Mouse (Mus musculus): ENCODE data around the gene Eml4.

Gene Eml4

DNA sequence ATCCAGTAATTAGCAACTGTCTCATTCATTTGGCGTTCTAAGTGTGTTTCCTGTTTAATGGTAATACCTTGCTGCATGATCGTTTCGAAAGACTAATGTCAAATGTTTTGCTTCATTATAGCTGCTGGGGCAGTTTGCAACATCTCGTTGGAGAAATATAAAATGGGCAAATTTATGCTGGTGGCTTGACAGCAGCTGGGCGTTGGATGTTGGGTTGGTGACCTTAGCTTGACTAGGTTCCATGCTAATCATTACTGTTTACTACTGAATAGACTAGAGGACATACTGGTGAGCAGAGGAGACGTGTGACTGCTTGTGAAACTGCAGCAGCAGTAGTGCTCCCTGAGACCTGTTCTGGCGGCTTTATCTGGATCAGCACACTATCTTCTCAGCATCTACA lies 6.5 kb upstream of the Eml4 start:
- DNase-seq (ENCODE audit: low spot score in 2 of 2) = no peak

DNA sequence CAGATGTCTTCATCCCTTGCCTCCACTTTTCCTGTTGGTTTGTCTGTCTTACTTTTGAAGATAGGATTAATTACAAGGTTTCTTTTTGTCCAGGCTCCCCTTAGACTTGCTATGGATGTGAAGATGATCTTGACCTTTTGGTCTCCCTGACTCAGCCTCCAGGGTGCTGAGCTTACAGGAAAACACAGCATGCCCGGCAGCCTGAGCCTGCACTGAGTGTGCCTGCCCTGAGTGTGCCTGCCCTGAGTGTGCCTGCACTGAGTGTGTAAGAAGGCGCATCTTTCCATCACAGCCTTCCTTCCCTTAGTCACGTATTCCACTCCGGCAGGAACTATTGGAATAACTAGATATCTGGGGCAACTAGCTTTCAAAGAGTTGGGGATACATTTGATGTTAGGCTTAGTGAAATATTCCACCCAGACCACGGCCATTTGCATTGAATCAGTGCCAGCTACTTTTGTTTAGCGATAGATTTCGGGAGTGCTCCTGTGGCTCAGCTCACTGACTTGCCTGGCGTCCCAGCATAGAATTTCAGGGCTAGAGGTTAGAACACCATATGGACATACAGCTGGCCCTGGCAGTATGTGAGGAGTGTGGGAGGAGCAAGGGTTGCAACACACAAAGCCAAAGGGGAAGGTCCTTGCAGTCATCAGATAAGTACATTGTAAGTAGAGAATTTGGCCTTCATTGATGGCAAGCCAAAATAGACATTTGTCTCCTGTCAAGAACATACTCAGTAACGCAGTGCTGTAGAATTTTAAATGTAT lies 2.5 kb upstream of the Eml4 start:
- DNase-seq (ENCODE audit: low spot score in 2 of 2) = no peak

DNA sequence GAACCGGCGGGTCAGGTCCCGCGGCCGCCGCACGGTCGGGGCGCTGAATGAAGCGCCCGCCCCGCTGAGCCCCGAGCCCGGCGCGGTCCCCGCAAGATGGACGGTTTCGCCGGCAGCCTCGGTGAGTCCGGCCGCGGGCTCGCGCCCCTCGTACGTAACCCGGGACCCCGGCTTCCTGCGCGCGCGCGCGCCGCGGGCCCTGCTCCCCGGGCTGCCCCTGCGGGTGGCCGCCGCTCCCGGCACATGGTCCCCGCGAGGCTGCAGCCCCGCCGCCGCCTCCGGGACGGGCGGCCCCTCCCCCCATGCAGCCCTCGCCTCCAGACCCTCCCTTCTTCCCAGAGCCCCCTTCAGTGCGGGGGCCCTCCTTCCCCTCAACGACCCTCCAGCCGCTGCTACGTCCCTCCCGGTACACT lies 394 bp downstream of the Eml4 start:
- DNase-seq (ENCODE audit: low spot score in 2 of 2) = peak in 1 of 2 experiments; percentile 31

DNA sequence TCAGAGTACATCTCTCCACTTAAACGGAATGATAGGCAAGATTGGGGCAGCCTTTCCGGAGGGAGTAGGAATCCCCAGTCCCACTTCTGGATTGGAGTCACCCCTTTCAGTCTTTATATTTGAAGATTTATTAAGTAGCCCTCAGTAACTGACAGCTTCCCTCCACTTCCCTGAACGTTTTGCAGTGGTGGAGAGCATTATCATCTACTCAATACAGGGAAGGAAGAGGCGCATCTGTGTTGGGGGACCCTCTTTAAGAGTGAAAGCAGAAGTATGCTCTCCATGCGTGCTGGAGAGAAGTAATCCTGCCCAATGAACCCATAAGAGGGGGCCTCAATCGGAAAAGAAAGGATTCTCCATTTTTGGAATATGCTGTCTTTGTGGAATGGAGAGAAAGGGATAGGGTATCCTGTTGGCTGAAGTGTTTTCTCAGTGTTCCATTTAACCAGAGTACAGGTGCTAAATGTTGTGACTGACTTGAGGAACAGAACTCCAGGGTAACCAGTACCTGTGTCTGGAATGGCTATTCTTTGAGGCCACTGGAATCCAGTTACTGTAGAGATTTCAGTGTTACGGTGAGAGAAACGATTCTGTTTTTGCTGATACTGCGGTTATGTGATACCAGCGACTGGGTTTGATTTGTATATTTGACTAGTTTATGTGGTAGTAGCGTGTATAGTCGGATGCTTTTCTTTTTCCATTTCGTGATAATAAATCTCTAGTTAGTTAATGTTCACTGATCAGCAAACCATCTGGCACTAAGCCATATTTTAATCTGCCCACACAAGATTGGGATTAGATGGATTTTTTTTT lies 1.1 kb downstream of the Eml4 start:
- DNase-seq (ENCODE audit: low spot score in 2 of 2) = peak in 1 of 2 experiments; percentile 10

DNA sequence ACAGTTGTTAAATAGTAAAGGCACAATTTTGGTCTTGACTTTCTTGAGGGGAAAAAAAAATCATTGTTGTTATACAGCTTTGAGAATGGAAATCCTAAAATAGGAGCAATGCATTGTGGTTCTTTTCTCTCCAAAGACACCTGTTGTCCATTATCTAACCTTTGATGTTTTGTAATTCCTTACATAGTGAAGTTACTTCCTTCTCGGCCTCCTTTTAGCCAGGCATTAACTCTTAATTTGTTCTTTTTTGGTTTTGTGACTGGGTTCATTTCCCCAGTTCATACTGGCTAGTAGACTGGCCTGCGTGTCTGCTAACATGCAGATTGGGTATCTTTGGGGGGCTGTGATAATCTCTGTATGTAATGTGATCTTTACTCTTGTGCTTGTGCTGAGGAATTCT lies 1.7 kb downstream of the Eml4 start:
- no peak for DNase-seq (ENCODE audit: low spot score in 2 of 2)

DNA sequence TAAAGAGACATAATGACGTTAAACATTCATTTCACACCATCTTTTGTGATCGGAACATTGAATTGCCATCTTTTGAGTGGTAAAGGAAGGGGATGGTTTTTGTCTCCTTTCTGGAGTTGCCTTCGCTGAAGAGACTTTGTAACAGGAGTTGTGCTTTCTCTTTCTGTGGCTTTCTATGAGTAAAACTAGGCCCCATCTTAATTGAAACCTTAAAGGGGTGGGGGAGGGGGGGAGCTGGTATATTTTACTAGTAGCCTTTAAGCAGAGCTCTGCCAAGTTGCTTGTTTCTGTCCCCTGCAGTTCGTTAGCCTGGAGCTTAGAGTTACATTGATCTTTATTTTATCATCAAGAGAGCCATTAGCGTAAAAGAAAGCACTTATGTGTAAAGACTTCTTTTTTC lies 2.3 kb downstream of the Eml4 start:
- no peak for DNase-seq (ENCODE audit: low spot score in 2 of 2)

DNA sequence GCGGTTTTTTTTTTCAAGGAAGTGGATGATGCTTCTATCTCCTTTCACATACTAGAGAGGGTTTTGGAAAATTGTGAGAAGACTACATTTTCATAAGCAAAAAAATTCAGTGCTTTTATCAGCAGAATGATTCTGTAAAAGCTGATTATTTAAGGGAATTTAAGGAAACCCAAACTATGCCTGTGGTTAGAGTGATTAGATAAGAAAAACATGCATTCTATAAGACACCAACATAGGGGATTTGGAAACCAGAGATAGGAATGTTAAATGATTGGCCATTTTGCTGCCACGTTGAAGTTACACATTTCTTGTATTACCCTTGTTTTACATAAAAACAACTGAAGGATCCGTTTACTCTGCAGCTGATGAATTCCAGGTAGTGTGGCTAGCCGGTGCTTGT lies 2.7 kb downstream of the Eml4 start:
- no peak for DNase-seq (ENCODE audit: low spot score in 2 of 2)

DNA sequence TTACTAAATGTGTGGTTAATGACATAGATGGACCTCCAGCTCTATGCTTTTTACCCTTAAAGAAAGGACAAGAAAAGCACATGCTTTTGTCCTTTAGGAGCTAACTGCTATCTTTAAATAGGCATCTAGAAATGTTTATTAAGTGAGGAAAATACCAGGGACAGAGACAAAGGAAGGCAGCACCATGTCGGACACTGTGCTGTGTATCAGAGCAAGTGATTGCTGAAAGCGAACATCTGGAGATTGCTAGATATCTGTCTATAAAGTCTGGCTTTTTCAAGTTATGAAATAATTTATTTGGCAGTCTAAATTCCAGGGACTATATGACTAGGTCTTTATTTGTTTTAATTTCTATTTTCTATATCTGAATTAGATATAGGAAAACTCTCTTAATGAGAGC lies 4.8 kb downstream of the Eml4 start:
- DNase-seq (ENCODE audit: low spot score in 2 of 2) = no peak

DNA sequence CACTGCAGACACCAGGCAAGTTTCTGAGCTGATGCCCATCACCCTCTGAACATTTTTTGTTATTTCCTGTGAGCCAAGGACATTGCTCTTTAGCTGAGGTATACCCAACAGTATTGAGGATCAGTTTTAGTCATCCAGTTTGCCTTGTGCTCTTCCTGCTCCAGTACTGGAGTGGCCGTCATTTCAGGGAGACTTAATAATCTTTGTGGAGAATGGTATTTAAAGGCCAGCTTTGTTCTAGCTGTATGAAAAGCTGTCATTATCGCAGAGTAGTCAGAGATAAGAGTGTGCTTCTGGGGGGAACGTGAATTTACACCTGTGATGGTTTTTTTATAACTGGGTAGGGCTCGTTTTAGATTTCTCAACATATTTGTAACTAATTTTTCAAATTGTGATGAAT lies 9.2 kb downstream of the Eml4 start:
- no peak for DNase-seq (ENCODE audit: low spot score in 2 of 2)

DNA sequence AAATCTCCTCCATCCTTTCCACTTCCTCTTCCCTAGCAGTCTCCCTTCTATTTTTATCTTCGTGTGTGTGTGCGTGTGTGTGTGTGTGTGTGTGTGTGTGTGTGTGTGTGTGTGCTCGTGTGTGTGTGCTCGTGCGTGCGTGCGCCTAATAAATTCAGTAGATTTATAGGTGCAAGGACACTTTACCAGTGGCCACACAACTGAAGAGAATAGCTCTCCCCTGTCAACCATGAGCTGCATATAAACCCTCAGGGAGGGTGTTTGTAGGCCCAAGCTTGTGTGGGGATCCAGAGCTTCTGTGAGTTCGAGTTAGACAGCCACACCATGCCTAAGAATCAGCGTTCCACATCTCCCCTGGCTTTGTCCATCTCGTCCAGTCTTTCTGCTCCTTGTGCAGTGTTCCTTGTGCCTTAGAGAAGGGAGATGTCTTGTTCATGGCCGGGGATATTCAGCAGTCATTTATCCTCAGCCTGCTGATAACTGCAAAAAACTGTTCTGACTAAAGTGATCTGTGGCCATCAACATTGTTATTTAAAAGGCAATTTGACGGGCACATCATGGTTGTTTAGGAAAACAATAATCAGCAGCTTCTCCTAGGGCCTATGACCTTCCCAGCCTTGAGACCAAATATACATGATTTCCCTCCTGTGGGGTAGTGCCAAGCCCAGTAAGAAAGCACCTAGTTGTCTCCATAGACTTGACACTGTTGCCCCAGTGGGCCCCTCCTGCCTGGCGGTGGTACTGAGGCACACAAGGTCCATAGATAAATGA lies 10.2 kb downstream of the Eml4 start:
- no peak for DNase-seq (ENCODE audit: low spot score in 2 of 2)

DNA sequence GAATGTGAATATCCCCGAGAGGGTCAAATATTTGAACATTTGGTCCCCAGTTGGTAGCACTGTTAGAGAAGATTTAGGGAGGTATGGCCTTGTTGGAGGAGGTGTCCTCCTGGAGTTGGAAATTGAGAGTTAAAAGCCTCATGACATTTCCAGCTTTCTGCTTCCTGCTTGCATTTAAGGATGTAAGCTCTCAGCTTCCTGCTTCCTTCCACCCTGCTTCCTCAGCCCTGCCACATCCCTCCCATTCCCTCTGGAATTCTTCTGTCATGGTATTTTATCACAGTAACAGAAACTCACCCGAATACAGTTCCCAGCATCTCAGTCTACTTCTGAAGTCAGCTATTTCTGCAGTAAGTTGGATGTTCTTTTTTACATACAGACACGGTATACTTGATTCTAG lies 12.3 kb downstream of the Eml4 start:
- no peak for DNase-seq (ENCODE audit: low spot score in 2 of 2)

DNA sequence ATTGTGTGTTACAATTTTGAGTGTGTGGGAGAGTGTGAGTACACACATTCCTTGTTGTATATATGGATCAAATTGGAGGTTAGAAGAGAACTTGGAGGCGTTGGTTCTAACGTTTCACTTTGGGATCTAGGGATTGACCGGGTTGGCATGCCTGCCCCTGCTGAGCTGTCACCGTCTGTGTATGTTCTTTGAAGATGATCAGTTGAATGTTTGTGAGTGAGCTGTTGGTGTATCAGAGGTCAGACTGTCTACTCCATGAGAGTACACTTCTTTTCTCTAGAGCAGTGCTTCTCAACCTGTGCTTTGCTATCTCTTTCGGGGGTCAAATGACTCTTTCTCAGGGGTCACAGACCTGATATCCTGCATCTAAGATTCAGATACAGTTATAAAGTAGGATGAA lies 13.6 kb downstream of the Eml4 start:
- DNase-seq (ENCODE audit: low spot score in 2 of 2) = no peak

DNA sequence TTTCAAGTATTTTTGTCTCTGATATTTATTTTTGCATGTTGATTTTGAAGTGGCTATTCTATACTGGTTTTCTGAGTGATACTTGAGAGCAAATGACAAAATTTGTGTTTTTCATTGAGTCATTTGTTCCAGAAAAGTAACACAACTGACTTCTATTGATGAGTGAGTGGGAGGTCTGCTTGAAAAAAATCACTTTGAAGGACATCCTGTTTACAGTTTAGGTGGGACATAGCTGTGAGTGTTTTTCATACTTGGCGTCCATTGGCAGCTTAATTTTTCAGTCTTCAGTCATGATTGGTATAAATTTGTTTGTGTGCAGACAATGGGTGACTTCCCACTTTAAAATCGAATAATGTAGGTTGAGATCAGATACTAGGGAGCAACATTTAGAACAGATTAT lies 14.4 kb downstream of the Eml4 start:
- no peak for DNase-seq (ENCODE audit: low spot score in 2 of 2)

DNA sequence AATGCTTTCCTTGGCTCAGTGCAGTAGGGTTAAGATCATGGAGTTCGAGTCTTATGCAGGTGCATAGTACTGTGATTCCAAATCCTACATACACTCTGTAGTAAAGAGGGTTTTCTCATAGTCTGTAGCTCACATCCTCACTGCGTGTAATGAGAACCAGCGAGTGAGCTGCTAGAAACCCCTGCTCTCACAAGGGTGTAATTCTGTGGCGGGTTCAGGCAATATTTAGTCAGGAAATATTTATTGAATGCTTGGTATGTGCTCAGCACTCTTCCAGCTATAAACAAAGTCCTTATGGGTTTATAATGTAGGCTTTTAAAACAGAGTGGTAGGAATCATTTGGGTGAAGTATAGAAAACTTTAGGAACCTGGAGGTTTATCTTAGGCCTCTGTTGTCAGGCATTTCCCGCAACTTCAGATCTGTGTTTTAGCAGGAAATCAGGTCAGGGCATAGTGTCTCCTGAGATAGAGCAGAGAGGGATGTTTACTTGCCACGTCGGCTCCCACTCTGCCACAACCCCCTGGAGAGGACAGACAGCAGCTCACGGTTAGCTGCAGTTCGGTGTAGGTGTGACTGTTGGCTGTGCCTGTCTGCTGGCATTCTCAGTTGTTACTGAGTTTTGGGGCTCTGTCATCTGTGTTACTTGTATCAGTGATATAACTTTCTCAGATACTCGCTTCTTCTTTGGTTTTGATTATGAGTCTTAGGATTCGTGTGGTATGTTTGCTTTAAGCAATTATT lies 15.1 kb downstream of the Eml4 start:
- DNase-seq (ENCODE audit: low spot score in 2 of 2) = no peak

DNA sequence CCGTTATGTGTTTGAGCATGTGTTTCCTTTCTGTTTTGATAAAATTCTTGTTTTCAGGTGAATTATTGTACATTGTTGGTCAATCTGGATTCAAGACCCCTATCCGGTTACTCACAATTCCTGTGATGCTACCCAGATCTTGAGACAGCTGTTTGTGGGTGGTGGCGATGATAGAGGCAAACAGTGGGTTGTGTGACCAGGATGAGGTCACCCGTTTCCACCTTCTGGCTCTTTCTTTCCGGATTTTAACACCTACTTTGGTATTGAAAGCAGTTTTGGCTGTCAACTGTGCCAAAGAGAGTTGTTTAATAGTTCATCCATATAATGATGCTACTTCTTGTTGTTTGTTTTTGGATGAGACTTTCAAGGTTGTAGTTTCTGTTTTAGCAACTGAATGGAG lies 16.7 kb downstream of the Eml4 start:
- no peak for DNase-seq (ENCODE audit: low spot score in 2 of 2)

DNA sequence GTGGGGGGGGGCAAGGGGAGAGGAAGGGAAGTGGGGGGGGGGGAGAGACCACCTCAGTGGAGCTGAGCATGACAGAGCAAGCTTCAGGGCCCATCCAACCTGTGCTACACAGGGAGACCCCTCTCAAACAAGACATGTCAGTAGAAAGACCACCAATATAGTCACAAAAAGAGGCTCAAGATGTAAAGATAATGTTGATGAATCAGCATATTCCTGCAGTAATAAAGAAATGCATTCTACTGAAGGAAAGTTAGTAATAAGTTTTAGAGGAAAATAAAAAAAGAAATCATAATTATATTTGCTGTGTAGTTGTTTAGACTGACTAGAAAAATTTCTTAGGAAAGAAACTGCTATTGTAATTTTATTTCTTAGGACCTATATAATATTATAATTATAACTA lies 23.4 kb downstream of the Eml4 start:
- no peak for DNase-seq (ENCODE audit: low spot score in 2 of 2)

DNA sequence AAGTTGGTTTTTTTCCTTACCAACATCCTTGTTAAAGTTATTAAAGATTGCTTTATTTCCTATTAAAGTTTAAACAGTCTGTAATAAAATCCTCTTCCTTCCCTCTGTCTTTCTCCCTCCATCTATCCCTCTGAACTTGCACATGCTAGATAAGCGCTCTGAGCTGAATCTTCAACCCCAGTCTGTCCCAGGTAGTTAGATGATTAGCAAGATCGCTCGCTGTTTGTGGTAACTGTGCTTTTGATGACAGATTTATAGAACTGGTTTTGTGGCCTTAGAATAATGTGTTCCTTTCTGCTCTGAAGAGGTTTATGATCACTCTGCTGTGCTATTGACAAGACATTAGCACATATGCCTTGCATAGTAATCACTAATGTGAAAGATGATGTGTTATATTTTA lies 25.1 kb downstream of the Eml4 start:
- DNase-seq (ENCODE audit: low spot score in 2 of 2) = no peak

DNA sequence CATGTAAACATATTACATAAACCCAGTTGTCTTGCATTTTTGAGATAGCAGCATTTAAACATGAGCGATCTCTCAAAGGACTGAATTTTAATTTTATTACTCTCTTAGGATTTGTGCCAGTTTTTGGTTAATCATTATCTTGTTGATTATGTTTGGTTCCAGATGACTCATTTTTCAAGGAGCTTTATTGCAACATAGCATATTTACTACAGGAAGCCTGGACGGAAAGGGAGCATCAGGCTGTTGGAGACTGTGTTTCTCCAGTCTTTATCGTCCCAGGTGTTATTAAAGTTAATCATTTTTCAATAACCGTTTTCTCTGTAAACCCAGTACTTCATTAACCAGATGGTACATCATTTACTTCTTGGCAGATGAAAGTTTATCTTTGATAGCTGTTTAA lies 26.1 kb downstream of the Eml4 start:
- DNase-seq (ENCODE audit: low spot score in 2 of 2) = no peak

DNA sequence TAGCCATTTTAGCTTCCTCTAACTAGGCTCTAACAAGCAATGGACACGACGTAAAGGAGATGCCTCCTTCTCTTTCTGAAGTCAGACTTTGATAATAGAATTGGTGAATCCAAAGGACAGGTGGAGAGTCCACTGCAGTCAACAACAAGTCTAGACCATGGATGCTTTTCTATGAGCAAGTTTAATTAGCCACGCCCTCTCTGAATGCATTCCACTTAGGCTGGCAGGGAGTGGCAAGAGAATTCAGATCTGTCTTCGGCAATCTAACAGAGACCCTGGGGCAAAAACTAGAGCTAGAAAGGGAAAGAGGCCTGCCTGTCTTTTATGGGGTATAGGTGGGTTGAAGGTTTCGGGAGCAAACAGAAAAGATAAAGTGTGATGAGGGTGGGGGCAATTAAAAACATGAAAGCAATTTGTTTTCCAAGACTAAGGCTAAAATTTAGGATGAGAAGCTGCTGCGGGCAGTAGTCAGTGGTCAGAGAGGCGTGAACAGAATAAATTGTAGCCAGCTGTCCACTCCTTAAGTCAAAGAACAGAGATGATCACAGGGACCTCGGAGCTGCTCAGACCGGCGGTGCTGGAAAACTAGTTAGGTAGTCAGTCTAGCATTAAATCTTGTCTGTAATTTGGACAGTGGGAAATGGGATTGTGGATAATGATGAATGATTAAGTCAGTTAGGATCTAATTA lies 27.2 kb downstream of the Eml4 start:
- DNase-seq (ENCODE audit: low spot score in 2 of 2) = no peak

DNA sequence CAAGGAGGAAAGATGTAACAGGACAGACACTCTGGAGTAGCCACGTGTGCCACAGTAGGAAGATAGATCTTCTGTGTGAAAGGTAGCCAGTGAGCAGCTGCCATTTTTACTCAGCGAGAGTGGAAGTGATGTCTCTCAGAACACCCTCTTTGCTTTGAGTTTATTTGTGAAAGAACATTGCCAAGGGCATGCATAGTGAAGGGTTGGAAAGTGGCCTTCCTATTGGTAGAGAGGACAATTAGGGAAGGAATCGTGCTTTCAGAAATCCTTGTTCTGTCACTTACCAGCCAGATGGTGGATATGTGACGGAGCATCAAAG lies 27.7 kb downstream of the Eml4 start:
- DNase-seq (ENCODE audit: low spot score in 2 of 2) = no peak

DNA sequence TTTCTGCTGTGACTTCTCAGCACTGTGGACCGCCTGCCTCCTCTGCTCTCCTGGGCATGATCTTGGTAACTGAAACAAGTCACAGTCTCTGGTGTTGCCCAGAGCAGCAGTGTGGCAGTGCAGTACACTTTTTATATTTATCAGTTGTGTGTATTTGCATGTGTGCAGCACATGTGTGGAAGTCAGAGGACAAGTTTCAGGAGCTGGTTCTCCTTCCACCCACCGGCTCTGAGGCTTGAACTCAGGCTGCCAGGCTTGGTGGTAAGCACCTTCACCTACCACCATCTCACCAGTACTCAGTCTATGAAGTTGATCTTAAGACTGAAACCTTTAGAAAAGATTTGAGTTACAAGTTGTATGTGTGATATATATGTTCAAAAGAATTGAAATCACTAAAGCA lies 28.6 kb downstream of the Eml4 start:
- DNase-seq (ENCODE audit: low spot score in 2 of 2) = no peak

DNA sequence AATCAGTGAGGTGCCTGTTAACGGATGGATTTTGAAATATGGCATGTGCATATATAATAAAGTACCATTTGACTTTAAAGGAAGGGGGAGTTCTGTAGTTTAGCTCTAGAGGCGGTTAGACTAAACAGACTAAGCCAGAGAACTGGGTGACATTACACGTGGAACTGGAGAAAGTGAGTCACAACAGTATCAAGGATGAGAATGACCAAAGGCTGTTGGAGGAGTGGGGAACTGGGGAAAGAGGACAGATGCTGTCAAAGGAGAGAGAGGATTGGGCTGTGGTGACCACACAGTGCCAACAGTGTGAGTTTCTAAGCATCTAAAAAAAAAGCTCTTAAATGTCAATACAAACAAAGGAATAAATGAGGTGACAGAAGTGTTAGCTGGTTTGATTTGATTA lies 29.1 kb downstream of the Eml4 start:
- no peak for DNase-seq (ENCODE audit: low spot score in 2 of 2)
